Comparison of ENCODE assay signal across 10 mouse cellular contexts in genomic region chr5:34167857-34168256, GRCm38 (mm10). TPM values are rescaled to one million over a fixed set of nuclear protein-coding genes. Genes with fewer than 3 reads are reported as not detected.
DNase-seq lines count a peak whose midpoint lies in the region; ATAC-seq lines count a peak whose summit lies in the region.
"Had no signal": no experiment of that assay in that cellular context is flagged by ENCODE, and none has a peak within 500 bp of the region (broad histone marks: within the 10 kb centered on the region; RNA-seq: fewer than 3 reads in every experiment).

No protein-coding gene starts in this region.

- no peak overlapping the region for H3K9ac ChIP-seq in heart, embryonic 11.5 days (ENCODE audit: low read depth, low read length)
- no peak overlapping the region for H3K9ac ChIP-seq in lung, embryonic 16.5 days (ENCODE audit: low read length)
- no peak overlapping the region for H3K9ac ChIP-seq in forebrain, embryonic 14.5 days (ENCODE audit: low read length)
- H3K9ac ChIP-seq in neural tube, embryonic 13.5 days, result no peak overlapping the region

- H3K27ac ChIP-seq in heart, embryonic 11.5 days (ENCODE audit: low read depth, low read length), result no peak overlapping the region
- no peak overlapping the region for H3K27ac ChIP-seq in lung, embryonic 16.5 days (ENCODE audit: low read length)
- no peak overlapping the region for H3K27ac ChIP-seq in forebrain, embryonic 14.5 days (ENCODE audit: low read depth, low read length)
- no peak overlapping the region for H3K27ac ChIP-seq in neural tube, embryonic 13.5 days (replicated peaks)

- H3K4me1 ChIP-seq in heart, embryonic 11.5 days (ENCODE audit: control insufficient read depth, insufficient read depth, low read length), result no peaks in the 10 kb centered on the region
- H3K4me1 ChIP-seq in lung, embryonic 16.5 days (replicated peaks; ENCODE audit: control insufficient read depth, insufficient read depth, low read length), result peaks cover 10% of the 10 kb centered on the region
- H3K4me1 ChIP-seq in forebrain, embryonic 14.5 days (ENCODE audit: control insufficient read depth, insufficient read depth, low read length), result peaks cover 8% of the 10 kb centered on the region; the same call in 1 of the 2 replicates
- H3K4me1 ChIP-seq in neural tube, embryonic 13.5 days (replicated peaks), result peaks cover 44% of the 10 kb centered on the region

- H3K36me3 ChIP-seq in heart, embryonic 11.5 days (ENCODE audit: control insufficient read depth, insufficient read depth, low read length), result peaks cover 3% of the 10 kb centered on the region; the same call in 1 of the 2 replicates
- peaks cover 3% of the 10 kb centered on the region; the same call in 1 of the 2 replicates for H3K36me3 ChIP-seq in lung, embryonic 16.5 days (ENCODE audit: control insufficient read depth, insufficient read depth, low read length)
- peaks cover 12% of the 10 kb centered on the region for H3K36me3 ChIP-seq in forebrain, embryonic 14.5 days (ENCODE audit: control insufficient read depth, insufficient read depth, low read length)
- peaks cover 16% of the 10 kb centered on the region for H3K36me3 ChIP-seq in neural tube, embryonic 13.5 days

- no peak overlapping the region for H3K4me3 ChIP-seq in heart, embryonic 11.5 days (ENCODE audit: low read depth, low read length)
- H3K4me3 ChIP-seq in lung, embryonic 16.5 days (ENCODE audit: low read length), result no peak overlapping the region
- no peak overlapping the region for H3K4me3 ChIP-seq in forebrain, embryonic 14.5 days (ENCODE audit: low read depth, low read length)
- no peak overlapping the region for H3K4me3 ChIP-seq in neural tube, embryonic 13.5 days

- peak overlapping the region; percentile 38 for H3K4me2 ChIP-seq in heart, embryonic 11.5 days
- peak overlapping the region; percentile 32; the same call in 1 of the 2 replicates for H3K4me2 ChIP-seq in lung, embryonic 16.5 days (ENCODE audit: low read depth, low read length)
- peak overlapping the region; percentile 6; the same call in 1 of the 2 replicates for H3K4me2 ChIP-seq in forebrain, embryonic 14.5 days (ENCODE audit: low read length)
- peak overlapping the region; percentile 2; the same call in 1 of the 2 replicates for H3K4me2 ChIP-seq in neural tube, embryonic 13.5 days

- no peaks in the 10 kb centered on the region for H3K9me3 ChIP-seq in heart, embryonic 11.5 days (replicated peaks; ENCODE audit: control insufficient read depth, low read length)
- no peaks in the 10 kb centered on the region for H3K9me3 ChIP-seq in lung, embryonic 16.5 days (ENCODE audit: control insufficient read depth, low read length)
- no peaks in the 10 kb centered on the region for H3K9me3 ChIP-seq in forebrain, embryonic 14.5 days (replicated peaks; ENCODE audit: control insufficient read depth, low read length)
- no peaks in the 10 kb centered on the region for H3K9me3 ChIP-seq in neural tube, embryonic 13.5 days

- no peaks in the 10 kb centered on the region for H3K27me3 ChIP-seq in heart, embryonic 11.5 days (ENCODE audit: control insufficient read depth, insufficient read depth, low read length)
- H3K27me3 ChIP-seq in lung, embryonic 16.5 days (ENCODE audit: control insufficient read depth, insufficient read depth, low read depth, low read length), result no peaks in the 10 kb centered on the region
- H3K27me3 ChIP-seq in forebrain, embryonic 14.5 days (replicated peaks; ENCODE audit: control insufficient read depth, insufficient read depth, low read length), result no peaks in the 10 kb centered on the region
- no peaks in the 10 kb centered on the region for H3K27me3 ChIP-seq in neural tube, embryonic 13.5 days

- no peak for ATAC-seq in heart, embryonic 11.5 days (replicated peaks; ENCODE audit: insufficient number of reproducible peaks, low FRiP score, low TSS enrichment)
- ATAC-seq in lung, embryonic 16.5 days (ENCODE audit: low read depth), result no peak
- ATAC-seq in forebrain, embryonic 14.5 days, result no peak
- ATAC-seq in neural tube, embryonic 13.5 days (ENCODE audit: low read depth), result no peak

- WGBS in heart, embryonic 11.5 days (ENCODE audit: insufficient replicate concordance), result 80% methylated on average over 4 of the region's 4 CpGs
- 79% methylated on average over 4 of the region's 4 CpGs for WGBS in lung, embryonic 16.5 days
- 82% methylated on average over 4 of the region's 4 CpGs for WGBS in forebrain, embryonic 14.5 days
- 76% methylated on average over 4 of the region's 4 CpGs for WGBS in neural tube, embryonic 13.5 days

- DNase-seq in heart, postnatal 4 days, result no peak
- DNase-seq in lung, adult 18-20 months, result no peak
- no peak for DNase-seq in forebrain, embryonic 14.5 days (ENCODE audit: low spot score)
- no peak for DNase-seq in layer of hippocampus, postnatal 36 days
- no peak for DNase-seq in right cerebral cortex, postnatal 36 days (ENCODE audit: low spot score in 2 of 2)
- DNase-seq: cerebellum, adult 2 months; kidney, adult 11 months had no signal

RNA-seq across cellular contexts. Expression of gene Poln, which starts 1.4 kb away (rescaled TPM):
- polyA plus RNA-seq in heart, embryonic 11.5 days (2014; fragmentation: Nextera tagmentation; extraction: Ambion mirVana), result 0.38 and 0.52 TPM in 2 replicates
- under 1 TPM; 0.47 to 0.52 TPM for total RNA-seq in heart, postnatal 4 days (2021)
- 1.0 and 1.8 TPM in 2 replicates for polyA plus RNA-seq in lung, embryonic 16.5 days (2015; fragmentation: Nextera tagmentation; extraction: Ambion mirVana)
- 0.49 and 0.89 TPM in 2 replicates for polyA plus RNA-seq in forebrain, embryonic 14.5 days (2014; fragmentation: Nextera tagmentation; extraction: Ambion mirVana)
- polyA plus RNA-seq in neural tube, embryonic 13.5 days (2015; fragmentation: Nextera tagmentation; extraction: Ambion mirVana), result 0.29 and 1.0 TPM in 2 replicates
- under 1 TPM; 0.71 to 0.92 TPM for total RNA-seq in layer of hippocampus, postnatal 36 days (2021)

RNA-seq across cellular contexts. Expression of gene Haus3, which starts 1.5 kb away (rescaled TPM):
- polyA plus RNA-seq in heart, embryonic 11.5 days (2014; fragmentation: Nextera tagmentation; extraction: Ambion mirVana), result 28.8 and 31.2 TPM in 2 replicates
- total RNA-seq in heart, postnatal 4 days (2021), result 10 to 100 TPM; 11.5 to 12.5 TPM
- polyA plus RNA-seq in lung, embryonic 16.5 days (2015; fragmentation: Nextera tagmentation; extraction: Ambion mirVana), result 38.1 and 40.7 TPM in 2 replicates
- 19.2 and 23.1 TPM in 2 replicates for polyA plus RNA-seq in forebrain, embryonic 14.5 days (2014; fragmentation: Nextera tagmentation; extraction: Ambion mirVana)
- 15.2 and 17.9 TPM in 2 replicates for polyA plus RNA-seq in neural tube, embryonic 13.5 days (2015; fragmentation: Nextera tagmentation; extraction: Ambion mirVana)
- 1 to 10 TPM; 6.3 to 6.4 TPM for total RNA-seq in layer of hippocampus, postnatal 36 days (2021)

RNA-seq across cellular contexts. Expression of gene Mxd4, which starts 19.7 kb away (rescaled TPM):
- 23.3 and 26.7 TPM in 2 replicates for polyA plus RNA-seq in heart, embryonic 11.5 days (2014; fragmentation: Nextera tagmentation; extraction: Ambion mirVana)
- 10 to 100 TPM; 60.7 to 66.5 TPM for total RNA-seq in heart, postnatal 4 days (2021)
- polyA plus RNA-seq in lung, embryonic 16.5 days (2015; fragmentation: Nextera tagmentation; extraction: Ambion mirVana), result 57.4 and 61.1 TPM in 2 replicates
- polyA plus RNA-seq in forebrain, embryonic 14.5 days (2014; fragmentation: Nextera tagmentation; extraction: Ambion mirVana), result 25.7 and 29.9 TPM in 2 replicates
- 27.0 and 31.6 TPM in 2 replicates for polyA plus RNA-seq in neural tube, embryonic 13.5 days (2015; fragmentation: Nextera tagmentation; extraction: Ambion mirVana)
- 10 to 100 TPM; 86.7 to 99.5 TPM for total RNA-seq in layer of hippocampus, postnatal 36 days (2021)
